Mouse (Mus musculus): ENCODE results near the gene Acaa1b.
A peak's percentile ranks its signal among the peaks of the same experiment; 100 is the strongest.

Acaa1b gene

GRCm38 (mm10) chr9:119144696-119145095, 12.2 kb downstream of the Acaa1b start:
- no peak for DNase-seq (ENCODE audit: low spot score in 2 of 2)

DNA sequence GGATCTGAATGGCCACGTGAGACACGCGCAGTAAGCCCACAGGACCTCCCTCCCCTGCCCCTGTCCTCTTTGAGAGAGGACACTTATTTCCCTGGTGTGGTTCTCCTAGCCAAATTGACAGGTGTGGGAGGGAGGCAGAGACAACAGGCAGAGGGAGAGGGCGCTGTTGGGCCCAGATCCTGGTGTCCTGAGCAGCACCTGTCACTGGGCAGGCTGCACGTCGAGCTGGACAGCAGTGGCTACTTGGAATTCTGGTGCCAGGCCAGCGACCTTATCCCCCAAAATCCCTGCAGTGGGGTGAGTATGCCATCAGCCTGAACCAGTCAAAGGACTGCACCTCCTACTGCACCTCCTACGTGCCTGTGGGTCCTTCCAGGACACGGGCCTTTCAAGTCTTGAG, 13.5 kb downstream of the Acaa1b start:
- no peak for DNase-seq (ENCODE audit: low spot score in 2 of 2)

GRCm38 (mm10) chr9:119142066-119142465, 14.8 kb downstream of the Acaa1b start:
- no peak for DNase-seq (ENCODE audit: low spot score in 2 of 2)

DNA sequence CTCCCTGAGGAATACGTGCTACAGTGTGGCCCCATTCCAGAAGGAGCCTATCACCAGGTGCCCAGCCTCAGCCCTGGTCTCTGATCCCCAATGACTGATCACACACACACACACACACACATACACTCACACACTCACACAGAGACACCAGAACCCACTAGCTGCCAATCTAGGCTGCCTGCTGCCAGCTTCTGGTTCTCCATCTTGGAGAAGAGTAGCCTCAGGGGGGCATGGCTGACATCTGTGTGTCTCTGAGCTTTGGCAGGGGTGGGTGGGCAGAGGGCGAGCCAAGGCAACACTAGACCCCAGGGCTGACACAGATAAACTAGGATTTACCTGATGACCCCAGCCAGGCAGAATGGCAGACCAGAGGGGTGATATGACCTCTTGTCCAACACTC, 18.1 kb downstream of the Acaa1b start:
- DNase-seq (ENCODE audit: low spot score in 2 of 2): no peak

DNA sequence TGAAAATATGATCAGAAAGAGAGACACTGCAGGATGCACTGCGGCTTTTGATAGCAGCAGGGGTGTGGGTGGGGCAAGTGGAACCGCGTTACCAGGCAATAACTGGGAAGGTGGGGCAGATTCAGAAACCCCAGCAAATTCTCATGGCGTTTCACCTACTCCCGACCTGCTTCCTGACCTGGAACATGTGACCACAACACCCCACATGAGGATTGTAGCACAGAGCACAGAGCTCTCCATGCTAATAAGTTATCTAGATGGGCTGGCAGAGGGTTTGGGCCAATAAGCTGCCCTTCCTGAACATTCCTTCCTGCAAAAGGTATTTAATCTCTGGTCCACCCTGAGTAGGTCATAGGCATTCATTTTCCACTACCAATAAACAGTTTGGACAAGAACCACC, 26.2 kb downstream of the Acaa1b start:
- DNase-seq (ENCODE audit: low spot score in 2 of 2): no peak

- DNase-seq (ENCODE audit: low spot score in 2 of 2): no peak
Measured at GRCm38 (mm10) chr9:119128436-119129181, 28.3 kb downstream of the Acaa1b start.

GRCm38 (mm10) chr9:119122596-119123369, 34.1 kb downstream of the Acaa1b start:
- DNase-seq (ENCODE audit: low spot score in 2 of 2): no peak

DNA sequence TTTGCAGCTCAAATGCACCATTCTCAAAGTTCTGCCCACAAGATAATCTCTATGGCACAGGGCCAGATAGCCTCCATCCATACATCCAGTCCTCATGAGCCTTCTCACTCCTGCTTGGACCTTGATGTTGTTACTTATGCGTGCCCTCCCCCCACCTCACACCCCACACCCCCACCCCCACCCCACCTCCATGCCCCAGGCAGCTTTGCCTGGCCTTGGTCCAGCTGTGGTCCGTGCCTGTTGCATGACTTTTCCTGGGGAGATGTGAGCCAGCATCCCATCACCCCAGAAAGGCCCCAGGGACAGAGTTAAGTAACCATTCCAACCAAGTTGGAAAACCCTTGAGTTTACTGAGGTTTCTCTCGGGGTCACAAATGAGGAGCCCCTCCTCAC, 36.7 kb downstream of the Acaa1b start:
- DNase-seq (ENCODE audit: low spot score in 2 of 2): no peak

- DNase-seq (ENCODE audit: low spot score in 2 of 2): no peak
Measured at GRCm38 (mm10) chr9:119119409-119120167, 37.3 kb downstream of the Acaa1b start.

GRCm38 (mm10) chr9:119114911-119115310, 42.0 kb downstream of the Acaa1b start:
- no peak for DNase-seq (ENCODE audit: low spot score in 2 of 2)

DNA sequence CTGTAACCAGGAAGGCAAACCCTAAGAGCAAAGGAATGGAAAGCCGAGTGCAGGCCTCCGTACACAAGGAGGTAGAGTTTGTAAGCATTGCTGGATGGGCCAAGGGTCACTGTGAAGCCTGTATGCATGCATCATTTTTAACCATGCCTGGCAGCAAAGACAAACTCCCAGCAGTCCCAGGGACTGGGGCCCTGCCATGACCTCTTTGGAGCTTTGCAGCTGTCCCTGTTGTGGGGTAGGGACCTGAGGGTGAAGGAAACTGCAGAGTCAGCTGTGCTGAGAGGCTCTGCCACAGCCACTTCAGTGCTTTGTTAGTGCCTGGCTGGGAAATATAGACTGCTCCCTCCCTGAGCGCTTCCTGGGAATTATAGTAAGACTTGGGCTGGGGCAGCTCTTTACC, 46.3 kb downstream of the Acaa1b start:
- no peak for DNase-seq (ENCODE audit: low spot score in 2 of 2)

- no peak for DNase-seq (ENCODE audit: low spot score in 2 of 2)
Measured at GRCm38 (mm10) chr9:119109685-119110353, 47.1 kb downstream of the Acaa1b start.

DNA sequence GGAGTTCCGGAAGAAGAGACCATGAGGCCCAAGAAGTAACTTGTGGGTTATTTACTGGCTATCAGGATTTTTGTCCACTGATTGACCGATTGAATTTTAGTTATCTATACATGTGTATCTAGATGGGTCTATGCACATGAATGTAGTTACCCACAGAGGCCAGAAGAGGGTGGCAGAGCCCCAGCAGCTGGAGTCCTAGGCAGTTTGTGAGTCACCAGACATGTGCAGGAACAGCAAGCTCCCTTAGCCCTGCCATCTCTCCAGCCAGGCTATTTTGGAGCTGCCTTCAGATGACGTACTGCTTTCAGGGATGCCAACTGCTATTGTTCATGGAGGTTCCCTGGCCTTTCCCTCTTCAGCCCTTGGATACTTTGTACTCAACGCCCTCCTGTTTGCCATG, 49.3 kb downstream of the Acaa1b start:
- DNase-seq (ENCODE audit: low spot score in 2 of 2): peak in 1 of 2 experiments; percentile 16

DNA sequence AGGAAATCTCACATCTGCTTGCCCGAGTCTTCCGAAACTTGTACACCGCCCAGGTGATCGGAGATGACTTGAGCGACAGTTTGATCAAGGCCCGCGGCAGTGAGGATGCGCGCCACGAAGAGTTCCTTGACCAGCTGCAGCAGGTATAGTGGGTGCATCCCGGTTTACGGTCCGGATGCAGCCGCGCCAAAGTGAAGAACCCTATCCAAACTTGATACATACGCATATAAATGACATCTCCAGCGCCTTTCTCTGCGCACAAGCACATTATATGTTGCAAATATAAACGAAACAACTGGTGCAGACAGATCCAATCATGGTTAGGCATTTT, 54.1 kb downstream of the Acaa1b start:
- DNase-seq (ENCODE audit: low spot score in 2 of 2): no peak

- peak; percentile 54 to 62 for DNase-seq (ENCODE audit: low spot score in 2 of 2)
Measured at GRCm38 (mm10) chr9:119101992-119102782, 54.7 kb downstream of the Acaa1b start, which contains the start of gene Dlec1. Gene Dlec1 (plus strand): TSS chr9:119102478.

GRCm38 (mm10) chr9:119100177-119100898, 56.6 kb downstream of the Acaa1b start:
- DNase-seq (ENCODE audit: low spot score in 2 of 2): peak; percentile 9 to 28
